ENCODE assay signal across 8 mouse cellular contexts in the genomic region with DNA sequence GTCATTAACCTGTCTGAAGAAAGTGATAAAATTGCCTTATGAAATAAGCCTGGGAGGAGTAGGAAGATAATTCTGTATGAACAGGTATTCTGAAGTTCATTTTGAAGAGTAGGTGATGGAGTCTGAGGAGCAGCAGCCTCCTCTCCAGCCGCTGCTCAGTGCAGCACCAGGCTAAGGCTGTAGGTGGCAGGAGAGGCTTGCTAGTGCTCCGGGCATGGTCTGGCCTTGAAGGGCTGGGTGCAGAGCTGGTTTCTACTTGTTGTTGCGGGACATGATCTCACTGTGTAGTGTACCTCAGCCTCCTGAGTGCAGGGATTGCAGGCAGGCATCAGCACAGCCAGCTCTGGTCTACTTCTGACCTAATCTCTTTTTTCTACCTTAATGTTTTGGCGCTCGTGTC. TPM values are rescaled to one million over a fixed set of nuclear protein-coding genes. Genes with fewer than 3 reads are reported as not detected.
DNase-seq lines count a peak whose midpoint lies in the region; ATAC-seq and TF ChIP-seq lines count a peak whose summit lies in the region.

No protein-coding gene starts in this region.

- no peaks in the 10 kb centered on the region for H3K9me3 ChIP-seq in forebrain, embryonic 11.5 days (ENCODE audit: control insufficient read depth, low read length)
- no peaks in the 10 kb centered on the region for H3K9me3 ChIP-seq in heart, postnatal 0 days (replicated peaks; ENCODE audit: control insufficient read depth, low read length)
- H3K9me3 ChIP-seq in liver, embryonic 15.5 days (replicated peaks): no peaks in the 10 kb centered on the region

- TF ChIP-seq EP300 in heart, postnatal 0 days (IDR thresholded peaks at IDR 0.05; ENCODE audit: low read depth): no peak

- peak; percentile 79 for DNase-seq in CD4-positive, CD25-positive, alpha-beta regulatory T cell, adult 2 months (ENCODE audit: low read depth, low spot score)
- DNase-seq in adrenal gland, adult (ENCODE audit: inconsistent age in 2 of 2, low spot score in 1 of 2): peak; percentile 86 to 93
- peak; percentile 64 for DNase-seq in forebrain, embryonic 11.5 days (ENCODE audit: low spot score)
- DNase-seq in heart, postnatal 0 days (ENCODE audit: low spot score): peak; percentile 62
- peak; percentile 82 to 84 for DNase-seq in kidney, postnatal 25 days
- peak; percentile 41 for DNase-seq in thymus, adult 2 months

- no peaks in the 10 kb centered on the region for H3K27me3 ChIP-seq in forebrain, embryonic 11.5 days (ENCODE audit: control insufficient read depth, insufficient read depth, low read length)
- no peaks in the 10 kb centered on the region for H3K27me3 ChIP-seq in heart, postnatal 0 days (ENCODE audit: control insufficient read depth, insufficient read depth, low read length)
- H3K27me3 ChIP-seq in liver, embryonic 15.5 days: no peaks in the 10 kb centered on the region
- H3K27me3 ChIP-seq in thymus, adult 2 months (ENCODE audit: control insufficient read depth, insufficient read depth, low read length): no peaks in the 10 kb centered on the region

- 0 out of 2 replicates have a peak, but pooled peaks have one; percentile 42 for ATAC-seq in forebrain, embryonic 11.5 days (replicated peaks; ENCODE audit: low FRiP score)
- ATAC-seq in heart, postnatal 0 days (ENCODE audit: insufficient read depth, low read depth): peak; percentile 89
- peak; percentile 42; the same call in 1 of the 2 replicates for ATAC-seq in liver, embryonic 15.5 days (ENCODE audit: insufficient read depth)
- peak; percentile 46; the same call in 1 of the 2 replicates for ATAC-seq in neutrophil, adult 5-6 weeks (ENCODE audit: extremely low read depth, insufficient number of reproducible peaks, low FRiP score, poor library complexity, severe bottlenecking)

- 79% methylated on average over 5 of the region's 5 CpGs for WGBS in forebrain, embryonic 11.5 days
- WGBS in heart, postnatal 0 days: 53% methylated on average over 5 of the region's 5 CpGs
- 59% methylated on average over 5 of the region's 5 CpGs for whole genome bisulfite sequencing in liver, embryonic 15.5 days (ENCODE audit: insufficient replicate concordance)
- 69% methylated on average over 5 of the region's 5 CpGs for WGBS in thymus, adult 2 months

- no peak for TF ChIP-seq POLR2A in thymus, adult 2 months (IDR thresholded peaks at IDR 0.05; ENCODE audit: control insufficient read depth, extremely low read depth, insufficient read depth, low read length, poor library complexity)

- no peak overlapping the region for H3K27ac ChIP-seq in forebrain, embryonic 11.5 days (ENCODE audit: low read depth, low read length)
- no peak overlapping the region for H3K27ac ChIP-seq in heart, postnatal 0 days (ENCODE audit: low read depth)
- H3K27ac ChIP-seq in liver, embryonic 15.5 days (replicated peaks): no peak overlapping the region
- H3K27ac ChIP-seq in thymus, adult 2 months (ENCODE audit: control insufficient read depth, insufficient read depth, low read length): no peak overlapping the region

- no peak overlapping the region for H3K4me2 ChIP-seq in forebrain, embryonic 11.5 days (ENCODE audit: low read depth, low read length, severe bottlenecking)
- H3K4me2 ChIP-seq in heart, postnatal 0 days (ENCODE audit: low read depth, low read length): no peak overlapping the region
- H3K4me2 ChIP-seq in liver, embryonic 15.5 days: no peak overlapping the region

- H3K4me3 ChIP-seq in forebrain, embryonic 11.5 days (ENCODE audit: low read depth, low read length): no peak overlapping the region
- H3K4me3 ChIP-seq in heart, postnatal 0 days (ENCODE audit: low read depth, low read length): no peak overlapping the region
- no peak overlapping the region for H3K4me3 ChIP-seq in liver, embryonic 15.5 days (replicated peaks)
- no peak overlapping the region for H3K4me3 ChIP-seq in thymus, adult 2 months (ENCODE audit: control insufficient read depth, insufficient read depth, low read length)

- peak; percentile 86 for TF ChIP-seq CTCF in heart, postnatal 0 days (IDR thresholded peaks at IDR 0.05; ENCODE audit: low read depth)
- peak; percentile 51; the same call in 1 of the 2 replicates for TF ChIP-seq CTCF in thymus, adult 2 months (IDR thresholded peaks at IDR 0.05; ENCODE audit: borderline replicate concordance, control insufficient read depth, extremely low read depth, insufficient read depth, low read length, poor library complexity)

- no peak overlapping the region for H3K9ac ChIP-seq in forebrain, embryonic 11.5 days (ENCODE audit: low read length)
- no peak overlapping the region for H3K9ac ChIP-seq in heart, postnatal 0 days (replicated peaks; ENCODE audit: low read depth, low read length)
- H3K9ac ChIP-seq in liver, embryonic 15.5 days: no peak overlapping the region

- no peaks in the 10 kb centered on the region for H3K4me1 ChIP-seq in forebrain, embryonic 11.5 days (replicated peaks; ENCODE audit: control insufficient read depth, insufficient read depth, low read length)
- no peaks in the 10 kb centered on the region for H3K4me1 ChIP-seq in heart, postnatal 0 days (ENCODE audit: control insufficient read depth, insufficient read depth)
- H3K4me1 ChIP-seq in liver, embryonic 15.5 days (replicated peaks): no peaks in the 10 kb centered on the region
- H3K4me1 ChIP-seq in thymus, adult 2 months (replicated peaks; ENCODE audit: control insufficient read depth, insufficient read depth, low read length): no peaks in the 10 kb centered on the region

- peaks cover 16% of the 10 kb centered on the region for H3K36me3 ChIP-seq in forebrain, embryonic 11.5 days (ENCODE audit: control insufficient read depth, insufficient read depth, low read length)
- H3K36me3 ChIP-seq in heart, postnatal 0 days (replicated peaks; ENCODE audit: control insufficient read depth, insufficient read depth, low read length): peaks cover 53% of the 10 kb centered on the region
- H3K36me3 ChIP-seq in liver, embryonic 15.5 days (replicated peaks): peaks cover 65% of the 10 kb centered on the region
- H3K36me3 ChIP-seq in thymus, adult 2 months (ENCODE audit: control insufficient read depth, insufficient read depth, low read length): peaks cover 16% of the 10 kb centered on the region

RNA-seq across cellular contexts. Expression of a gene that starts 18.7 kb away (rescaled TPM):
- 33.7 and 36.1 TPM in 2 replicates for polyA plus RNA-seq in forebrain, embryonic 11.5 days (2014; fragmentation: Nextera tagmentation; extraction: Ambion mirVana)
- total RNA-seq in heart, postnatal 0 days (2014; rRNA removed; ENCODE audit: low replicate concordance): 2.2 and 7.1 TPM in 2 replicates
- polyA plus RNA-seq in heart, postnatal 0 days (2015; fragmentation: Nextera tagmentation; extraction: Ambion mirVana): 5.9 and 7.6 TPM in 2 replicates
- polyA plus RNA-seq in liver, embryonic 15.5 days (2015; fragmentation: Nextera tagmentation; extraction: Ambion mirVana): 8.8 and 9.9 TPM in 2 replicates
- 7.4 and 8.2 TPM in 2 replicates for total RNA-seq in neutrophil, adult 5-6 weeks (2017)
- 6.2 and 6.3 TPM in 2 replicates for polyA plus RNA-seq in thymus, adult 2 months (2012; rRNA removed)

RNA-seq across cellular contexts. Expression of a gene that starts 37.8 kb away (rescaled TPM):
- polyA plus RNA-seq in forebrain, embryonic 11.5 days (2014; fragmentation: Nextera tagmentation; extraction: Ambion mirVana): 0.39 and 0.96 TPM in 2 replicates
- total RNA-seq in heart, postnatal 0 days (2014; rRNA removed; ENCODE audit: low replicate concordance): not detected in 2 replicates
- polyA plus RNA-seq in heart, postnatal 0 days (2015; fragmentation: Nextera tagmentation; extraction: Ambion mirVana): 0.12 and 0.38 TPM in 2 replicates
- polyA plus RNA-seq in liver, embryonic 15.5 days (2015; fragmentation: Nextera tagmentation; extraction: Ambion mirVana): 0.09 TPM in 1 of 2 replicates, not detected in the other
- not detected in 2 replicates for total RNA-seq in neutrophil, adult 5-6 weeks (2017)
- 0.29 and 0.71 TPM in 2 replicates for polyA plus RNA-seq in thymus, adult 2 months (2012; rRNA removed)
